Comparison of ENCODE assay signal across 26 mouse cellular contexts in the genomic region with DNA sequence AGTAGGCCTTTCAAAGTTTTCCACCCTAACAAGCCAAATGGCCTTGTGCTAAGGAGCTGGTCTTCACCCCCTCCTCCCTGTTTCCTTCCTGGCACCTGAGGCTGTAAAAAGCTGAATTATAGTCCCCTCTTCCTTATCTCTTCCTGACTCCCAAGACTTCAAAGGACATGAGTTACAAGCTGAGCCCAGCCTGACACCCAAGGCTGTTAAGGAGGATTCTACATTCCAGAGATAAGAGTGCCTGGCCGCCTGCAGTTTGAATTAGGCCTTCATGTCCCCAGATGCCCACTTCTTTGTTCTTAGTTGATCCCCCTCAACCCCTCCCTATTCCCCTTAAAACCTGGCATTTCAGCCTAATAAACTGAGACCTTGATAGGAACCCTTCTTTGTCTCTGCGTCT. TPM values are rescaled to one million over a fixed set of nuclear protein-coding genes. Genes with fewer than 3 reads are reported as not detected.
A peak's percentile ranks its signal among the peaks of the same experiment; 100 is the strongest.
DNase-seq lines count a peak whose midpoint lies in the region; ATAC-seq lines count a peak whose summit lies in the region.
"Not testable (repeated sequence)": the region's sequence is repeated elsewhere in the genome, so short reads cannot be mapped to it uniquely, and the experiment has no call there.
"Had no signal": no experiment of that assay in that cellular context is flagged by ENCODE, and none has a peak within 500 bp of the region (broad histone marks: within the 10 kb centered on the region; RNA-seq: fewer than 3 reads in every experiment).

No protein-coding gene starts in this region.

- not testable (repeated sequence) for ATAC-seq in heart, embryonic 11.5 days (replicated peaks; ENCODE audit: insufficient number of reproducible peaks, low FRiP score, low TSS enrichment); intestine, embryonic 15.5 days; kidney, embryonic 15.5 days (replicated peaks; ENCODE audit: low FRiP score); liver, embryonic 11.5 days (replicated peaks; ENCODE audit: low FRiP score)

- H3K4me2 ChIP-seq in heart, embryonic 11.5 days = peak overlapping the region; percentile 94
- H3K4me2 ChIP-seq in intestine, embryonic 15.5 days (replicated peaks) = peak overlapping the region; percentile 85
- H3K4me2 ChIP-seq in kidney, embryonic 15.5 days = peak overlapping the region; percentile 87
- H3K4me2 ChIP-seq in liver, embryonic 11.5 days = peak overlapping the region; percentile 5; the same call in 1 of the 2 replicates

- not testable (repeated sequence) for H3K27ac ChIP-seq in heart, embryonic 11.5 days (ENCODE audit: low read depth, low read length); intestine, embryonic 15.5 days; liver, embryonic 11.5 days (ENCODE audit: low read depth, low read length)
- H3K27ac ChIP-seq in kidney, embryonic 15.5 days = 0 out of 2 replicates have a peak overlapping the region, but pooled peaks have one; percentile 34

- WGBS in heart, embryonic 11.5 days (ENCODE audit: insufficient replicate concordance) = 6% methylated on average over 2 of the region's 2 CpGs
- WGBS in intestine, embryonic 15.5 days = 34% methylated on average over 2 of the region's 2 CpGs
- 23% methylated on average over 2 of the region's 2 CpGs for WGBS in kidney, embryonic 15.5 days
- 21% methylated on average over 2 of the region's 2 CpGs for WGBS in liver, embryonic 11.5 days

- not testable (repeated sequence) for H3K36me3 ChIP-seq in heart, embryonic 11.5 days (ENCODE audit: control insufficient read depth, insufficient read depth, low read length); intestine, embryonic 15.5 days; kidney, embryonic 15.5 days; liver, embryonic 11.5 days (ENCODE audit: control insufficient read depth, insufficient read depth, low read length)

- H3K9ac ChIP-seq in heart, embryonic 11.5 days (ENCODE audit: low read depth, low read length) = peak overlapping the region; percentile 43; the same call in 1 of the 2 replicates
- not testable (repeated sequence) for H3K9ac ChIP-seq in intestine, embryonic 15.5 days; liver, embryonic 11.5 days (ENCODE audit: low read depth, low read length)
- H3K9ac ChIP-seq in kidney, embryonic 15.5 days = 0 out of 2 replicates have a peak overlapping the region, but pooled peaks have one; percentile 68

- H3K4me1 ChIP-seq in heart, embryonic 11.5 days (ENCODE audit: control insufficient read depth, insufficient read depth, low read length) = peaks cover 12% of the 10 kb centered on the region
- H3K4me1 ChIP-seq in intestine, embryonic 15.5 days (replicated peaks) = peaks cover 11% of the 10 kb centered on the region; the same call in 1 of the 2 replicates
- H3K4me1 ChIP-seq in kidney, embryonic 15.5 days = peaks cover 43% of the 10 kb centered on the region
- H3K4me1 ChIP-seq in liver, embryonic 11.5 days (replicated peaks; ENCODE audit: control insufficient read depth, insufficient read depth, low read length) = not testable (repeated sequence)

- H3K9me3 ChIP-seq in heart, embryonic 11.5 days (replicated peaks; ENCODE audit: control insufficient read depth, low read length); intestine, embryonic 15.5 days; kidney, embryonic 15.5 days (replicated peaks); liver, embryonic 11.5 days (ENCODE audit: control insufficient read depth, low read length): not testable (repeated sequence)

- DNase-seq in adrenal gland, adult 2 months = peak; percentile 45
- DNase-seq in embryo, embryonic 10 days (ENCODE audit: low spot score) = peak; percentile 35
- not testable (repeated sequence) for DNase-seq in liver, embryonic 11.5 days (ENCODE audit: low spot score)
- peak; percentile 28 for DNase-seq in ovary, postnatal 36 days (ENCODE audit: low spot score)

- H3K27me3 ChIP-seq in heart, embryonic 11.5 days (ENCODE audit: control insufficient read depth, insufficient read depth, low read length); intestine, embryonic 15.5 days (replicated peaks); kidney, embryonic 15.5 days: not testable (repeated sequence)
- H3K27me3 ChIP-seq in liver, embryonic 11.5 days (replicated peaks; ENCODE audit: control insufficient read depth, insufficient read depth, low read length) = peaks cover 19% of the 10 kb centered on the region

- H3K4me3 ChIP-seq in heart, embryonic 11.5 days (ENCODE audit: low read depth, low read length) = peak overlapping the region; percentile 55
- H3K4me3 ChIP-seq in intestine, embryonic 15.5 days (replicated peaks) = peak overlapping the region; percentile 17; the same call in 1 of the 2 replicates
- H3K4me3 ChIP-seq in kidney, embryonic 15.5 days (replicated peaks) = peak overlapping the region; percentile 58; the same call in 1 of the 2 replicates
- H3K4me3 ChIP-seq in liver, embryonic 11.5 days (ENCODE audit: low read depth, low read length) = not testable (repeated sequence)

RNA-seq across cellular contexts. Expression of a gene that starts 8.7 kb away (rescaled TPM):
- total RNA-seq in adrenal gland, adult 2 months (2021) = not detected
- polyA plus RNA-seq in adrenal gland, adult 2 months (2012; rRNA removed) = not detected in 2 replicates
- polyA plus RNA-seq in heart, embryonic 11.5 days (2014; fragmentation: Nextera tagmentation; extraction: Ambion mirVana) = not detected in 2 replicates
- not detected in 2 replicates for polyA plus RNA-seq in intestine, embryonic 15.5 days (2015; fragmentation: Nextera tagmentation; extraction: Ambion mirVana)
- polyA plus RNA-seq in kidney, embryonic 15.5 days (2015; fragmentation: Nextera tagmentation; extraction: Ambion mirVana) = not detected in 2 replicates
- polyA plus RNA-seq in liver, embryonic 11.5 days (2014; fragmentation: Nextera tagmentation; extraction: Ambion mirVana) = not detected in 2 replicates
- total RNA-seq: gastrocnemius, postnatal 10 days; granulocyte monocyte progenitor cell, adult 5-6 weeks; heart, postnatal 36 days; layer of hippocampus, adult 8-10 months; layer of hippocampus, postnatal 36 days; left cerebral cortex, postnatal 10 days had no signal
- polyA plus RNA-seq: cerebellum, adult 2 months; forebrain, embryonic 10.5 days; forebrain, embryonic 16.5 days; heart, embryonic 14.5 days; hindbrain, embryonic 14.5 days; inflammation-experienced regulatory T-cells, adult 6 months; limb, embryonic 11.5 days; liver, embryonic 13.5 days; lung, adult 2 months; midbrain, embryonic 13.5 days; neural tube, embryonic 11.5 days; stomach, embryonic 14.5 days; thymus, adult 2 months had no signal

RNA-seq across cellular contexts. Expression of a gene that starts 14.1 kb away (rescaled TPM):
- total RNA-seq in adrenal gland, adult 2 months (2021) = not detected
- not detected in 2 replicates for polyA plus RNA-seq in adrenal gland, adult 2 months (2012; rRNA removed)
- polyA plus RNA-seq in heart, embryonic 11.5 days (2014; fragmentation: Nextera tagmentation; extraction: Ambion mirVana) = not detected in 2 replicates
- polyA plus RNA-seq in intestine, embryonic 15.5 days (2015; fragmentation: Nextera tagmentation; extraction: Ambion mirVana) = not detected in 2 replicates
- not detected in 2 replicates for polyA plus RNA-seq in kidney, embryonic 15.5 days (2015; fragmentation: Nextera tagmentation; extraction: Ambion mirVana)
- polyA plus RNA-seq in liver, embryonic 11.5 days (2014; fragmentation: Nextera tagmentation; extraction: Ambion mirVana) = not detected in 2 replicates
- total RNA-seq: gastrocnemius, postnatal 10 days; granulocyte monocyte progenitor cell, adult 5-6 weeks; heart, postnatal 36 days; layer of hippocampus, adult 8-10 months; layer of hippocampus, postnatal 36 days; left cerebral cortex, postnatal 10 days had no signal
- polyA plus RNA-seq: cerebellum, adult 2 months; forebrain, embryonic 10.5 days; forebrain, embryonic 16.5 days; heart, embryonic 14.5 days; hindbrain, embryonic 14.5 days; inflammation-experienced regulatory T-cells, adult 6 months; limb, embryonic 11.5 days; liver, embryonic 13.5 days; lung, adult 2 months; midbrain, embryonic 13.5 days; neural tube, embryonic 11.5 days; stomach, embryonic 14.5 days; thymus, adult 2 months had no signal

RNA-seq across cellular contexts. Expression of a gene that starts 20.5 kb away (rescaled TPM):
- total RNA-seq in adrenal gland, adult 2 months (2021) = not detected
- polyA plus RNA-seq in adrenal gland, adult 2 months (2012; rRNA removed) = not detected in 2 replicates
- 0.26 TPM in 1 of 2 replicates, not detected in the other for polyA plus RNA-seq in heart, embryonic 11.5 days (2014; fragmentation: Nextera tagmentation; extraction: Ambion mirVana)
- polyA plus RNA-seq in intestine, embryonic 15.5 days (2015; fragmentation: Nextera tagmentation; extraction: Ambion mirVana) = not detected in 2 replicates
- not detected in 2 replicates for polyA plus RNA-seq in kidney, embryonic 15.5 days (2015; fragmentation: Nextera tagmentation; extraction: Ambion mirVana)
- not detected in 2 replicates for polyA plus RNA-seq in liver, embryonic 11.5 days (2014; fragmentation: Nextera tagmentation; extraction: Ambion mirVana)
- total RNA-seq: gastrocnemius, postnatal 10 days; granulocyte monocyte progenitor cell, adult 5-6 weeks; heart, postnatal 36 days; layer of hippocampus, adult 8-10 months; layer of hippocampus, postnatal 36 days; left cerebral cortex, postnatal 10 days had no signal
- polyA plus RNA-seq: cerebellum, adult 2 months; forebrain, embryonic 10.5 days; forebrain, embryonic 16.5 days; hindbrain, embryonic 14.5 days; inflammation-experienced regulatory T-cells, adult 6 months; limb, embryonic 11.5 days; liver, embryonic 13.5 days; lung, adult 2 months; midbrain, embryonic 13.5 days; neural tube, embryonic 11.5 days; stomach, embryonic 14.5 days; thymus, adult 2 months had no signal

RNA-seq across cellular contexts. Expression of a gene that starts 24.7 kb away (rescaled TPM):
- total RNA-seq in adrenal gland, adult 2 months (2021) = not detected
- polyA plus RNA-seq in adrenal gland, adult 2 months (2012; rRNA removed) = not detected in 2 replicates
- polyA plus RNA-seq in heart, embryonic 11.5 days (2014; fragmentation: Nextera tagmentation; extraction: Ambion mirVana) = not detected in 2 replicates
- polyA plus RNA-seq in intestine, embryonic 15.5 days (2015; fragmentation: Nextera tagmentation; extraction: Ambion mirVana) = not detected in 2 replicates
- not detected in 2 replicates for polyA plus RNA-seq in kidney, embryonic 15.5 days (2015; fragmentation: Nextera tagmentation; extraction: Ambion mirVana)
- not detected in 2 replicates for polyA plus RNA-seq in liver, embryonic 11.5 days (2014; fragmentation: Nextera tagmentation; extraction: Ambion mirVana)
- total RNA-seq: gastrocnemius, postnatal 10 days; granulocyte monocyte progenitor cell, adult 5-6 weeks; heart, postnatal 36 days; layer of hippocampus, adult 8-10 months; layer of hippocampus, postnatal 36 days; left cerebral cortex, postnatal 10 days had no signal
- polyA plus RNA-seq: cerebellum, adult 2 months; forebrain, embryonic 10.5 days; forebrain, embryonic 16.5 days; heart, embryonic 14.5 days; hindbrain, embryonic 14.5 days; inflammation-experienced regulatory T-cells, adult 6 months; limb, embryonic 11.5 days; liver, embryonic 13.5 days; lung, adult 2 months; midbrain, embryonic 13.5 days; neural tube, embryonic 11.5 days; stomach, embryonic 14.5 days; thymus, adult 2 months had no signal

RNA-seq across cellular contexts. Expression of a gene that starts 42.0 kb away (rescaled TPM):
- not detected for total RNA-seq in adrenal gland, adult 2 months (2021)
- polyA plus RNA-seq in adrenal gland, adult 2 months (2012; rRNA removed) = not detected in 2 replicates
- not detected in 2 replicates for polyA plus RNA-seq in heart, embryonic 11.5 days (2014; fragmentation: Nextera tagmentation; extraction: Ambion mirVana)
- polyA plus RNA-seq in intestine, embryonic 15.5 days (2015; fragmentation: Nextera tagmentation; extraction: Ambion mirVana) = not detected in 2 replicates
- not detected in 2 replicates for polyA plus RNA-seq in kidney, embryonic 15.5 days (2015; fragmentation: Nextera tagmentation; extraction: Ambion mirVana)
- not detected in 2 replicates for polyA plus RNA-seq in liver, embryonic 11.5 days (2014; fragmentation: Nextera tagmentation; extraction: Ambion mirVana)
- total RNA-seq: gastrocnemius, postnatal 10 days; granulocyte monocyte progenitor cell, adult 5-6 weeks; heart, postnatal 36 days; layer of hippocampus, adult 8-10 months; layer of hippocampus, postnatal 36 days; left cerebral cortex, postnatal 10 days had no signal
- polyA plus RNA-seq: cerebellum, adult 2 months; forebrain, embryonic 10.5 days; forebrain, embryonic 16.5 days; heart, embryonic 14.5 days; hindbrain, embryonic 14.5 days; inflammation-experienced regulatory T-cells, adult 6 months; limb, embryonic 11.5 days; liver, embryonic 13.5 days; lung, adult 2 months; midbrain, embryonic 13.5 days; neural tube, embryonic 11.5 days; stomach, embryonic 14.5 days; thymus, adult 2 months had no signal

Comparison
In these comparisons a context has a peak if more than half of its experiments do, and no peak if none do; other contexts are left out.
1. H3K4me2 ChIP-seq: peak in every context shown above with its lines; median percentile 94 in heart, embryonic 11.5 days; 87 in kidney, embryonic 15.5 days; 85 in intestine, embryonic 15.5 days; 5 in liver, embryonic 11.5 days.